In the genomic region with DNA sequence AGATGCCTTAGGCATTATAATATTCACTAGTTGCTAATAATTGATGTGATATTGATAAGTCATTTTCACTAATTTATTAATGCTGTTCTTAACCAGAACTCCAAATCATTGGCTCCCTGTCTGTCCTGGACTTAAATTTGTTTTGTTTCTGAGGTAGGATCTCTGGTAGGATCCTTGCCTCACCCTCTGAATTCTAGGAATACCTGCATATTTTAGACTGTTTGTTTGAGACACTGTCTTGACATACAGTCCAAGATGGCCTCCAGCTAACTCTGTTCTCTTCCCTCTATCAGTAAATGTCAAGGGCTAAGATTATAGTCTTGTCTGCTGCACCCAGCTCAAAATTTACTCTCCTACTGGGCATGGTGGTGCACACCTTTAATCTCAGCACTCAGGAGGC, we compare ENCODE assay signal across 16 mouse cellular contexts. TPM values are rescaled to one million over a fixed set of nuclear protein-coding genes. Genes with fewer than 3 reads are reported as not detected.
A peak's percentile ranks its signal among the peaks of the same experiment; 100 is the strongest.
DNase-seq lines count a peak whose midpoint lies in the region; ATAC-seq and TF ChIP-seq lines count a peak whose summit lies in the region.
"Had no signal": no experiment of that assay in that cellular context is flagged by ENCODE, and none has a peak within 500 bp of the region (broad histone marks: within the 10 kb centered on the region; RNA-seq: fewer than 3 reads in every experiment).

No protein-coding gene starts in this region.

- no peak for DNase-seq in forebrain, postnatal 0 days
- no peak for DNase-seq in midbrain, embryonic 11.5 days (ENCODE audit: low spot score, missing footprints)
- no peak for DNase-seq in thymus, postnatal 4 days
- DNase-seq in kidney, adult 11 months, result no peak
- DNase-seq: adrenal gland, adult 2 months; cerebellum, postnatal 25 days; gastrocnemius, postnatal 25 days; kidney, adult 8-10 months; thymus, postnatal 14 days had no signal

- TF ChIP-seq CTCF in forebrain, postnatal 0 days (IDR thresholded peaks at IDR 0.05; ENCODE audit: low read depth), result no peak

- H3K4me2 ChIP-seq in forebrain, postnatal 0 days (ENCODE audit: low read depth), result peak overlapping the region; percentile 60; the same call in 1 of the 2 replicates
- no peak overlapping the region for H3K4me2 ChIP-seq in forebrain, embryonic 16.5 days (ENCODE audit: low read length)
- peak overlapping the region; percentile 64 for H3K4me2 ChIP-seq in midbrain, embryonic 12.5 days (replicated peaks)
- no peak overlapping the region for H3K4me2 ChIP-seq in midbrain, embryonic 11.5 days
- H3K4me2 ChIP-seq in liver, embryonic 12.5 days, result peak overlapping the region; percentile 83
- peak overlapping the region; percentile 60; the same call in 1 of the 2 replicates for H3K4me2 ChIP-seq in neural tube, embryonic 14.5 days (ENCODE audit: low read depth, low read length)

- no peaks in the 10 kb centered on the region for H3K27me3 ChIP-seq in forebrain, postnatal 0 days (ENCODE audit: insufficient read depth, low read length)
- no peaks in the 10 kb centered on the region for H3K27me3 ChIP-seq in forebrain, embryonic 16.5 days (replicated peaks; ENCODE audit: control insufficient read depth, insufficient read depth, low read length)
- H3K27me3 ChIP-seq in midbrain, embryonic 12.5 days, result no peaks in the 10 kb centered on the region
- H3K27me3 ChIP-seq in midbrain, embryonic 11.5 days (ENCODE audit: control insufficient read depth, insufficient read depth, low read length), result no peaks in the 10 kb centered on the region
- no peaks in the 10 kb centered on the region for H3K27me3 ChIP-seq in liver, embryonic 12.5 days (replicated peaks)
- no peaks in the 10 kb centered on the region; the same call in 1 of the 2 replicates for H3K27me3 ChIP-seq in neural tube, embryonic 14.5 days (ENCODE audit: control insufficient read depth, insufficient read depth, low read length)

- ATAC-seq in forebrain, postnatal 0 days, result no peak
- ATAC-seq in forebrain, embryonic 16.5 days, result no peak
- no peak for ATAC-seq in midbrain, embryonic 12.5 days (ENCODE audit: low FRiP score, low read depth)
- no peak for ATAC-seq in midbrain, embryonic 11.5 days (ENCODE audit: low FRiP score)
- ATAC-seq in liver, embryonic 12.5 days, result no peak
- ATAC-seq in neural tube, embryonic 14.5 days (ENCODE audit: low read depth), result no peak
- ATAC-seq: lung, postnatal 0 days had no signal

- no peaks in the 10 kb centered on the region for H3K9me3 ChIP-seq in forebrain, postnatal 0 days (ENCODE audit: low read length)
- no peaks in the 10 kb centered on the region for H3K9me3 ChIP-seq in forebrain, embryonic 16.5 days (ENCODE audit: control insufficient read depth, low read length)
- no peaks in the 10 kb centered on the region for H3K9me3 ChIP-seq in midbrain, embryonic 12.5 days
- no peaks in the 10 kb centered on the region for H3K9me3 ChIP-seq in midbrain, embryonic 11.5 days (ENCODE audit: control insufficient read depth, low read length)
- H3K9me3 ChIP-seq in liver, embryonic 12.5 days (replicated peaks), result no peaks in the 10 kb centered on the region
- H3K9me3 ChIP-seq in neural tube, embryonic 14.5 days (ENCODE audit: control insufficient read depth, low read length), result no peaks in the 10 kb centered on the region

- no peak overlapping the region for H3K27ac ChIP-seq in forebrain, postnatal 0 days (ENCODE audit: low read depth, low read length)
- H3K27ac ChIP-seq in forebrain, embryonic 16.5 days (ENCODE audit: low read length), result no peak overlapping the region
- no peak overlapping the region for H3K27ac ChIP-seq in midbrain, embryonic 12.5 days (replicated peaks)
- H3K27ac ChIP-seq in midbrain, embryonic 11.5 days (ENCODE audit: low read depth, low read length), result no peak overlapping the region
- 0 out of 2 replicates have a peak overlapping the region, but pooled peaks have one; percentile 40 for H3K27ac ChIP-seq in liver, embryonic 12.5 days
- no peak overlapping the region for H3K27ac ChIP-seq in neural tube, embryonic 14.5 days (ENCODE audit: low read depth, low read length)

- H3K9ac ChIP-seq in forebrain, postnatal 0 days, result no peak overlapping the region
- H3K9ac ChIP-seq in forebrain, embryonic 16.5 days (replicated peaks; ENCODE audit: low read depth, low read length), result no peak overlapping the region
- H3K9ac ChIP-seq in midbrain, embryonic 12.5 days (replicated peaks), result no peak overlapping the region
- no peak overlapping the region for H3K9ac ChIP-seq in midbrain, embryonic 11.5 days (ENCODE audit: low read length)
- no peak overlapping the region; the same call in 1 of the 2 replicates for H3K9ac ChIP-seq in liver, embryonic 12.5 days
- no peak overlapping the region for H3K9ac ChIP-seq in neural tube, embryonic 14.5 days (replicated peaks; ENCODE audit: low read depth, low read length)

- no peak overlapping the region for H3K4me3 ChIP-seq in forebrain, postnatal 0 days (ENCODE audit: low read depth, low read length)
- H3K4me3 ChIP-seq in forebrain, embryonic 16.5 days (replicated peaks; ENCODE audit: low read length), result no peak overlapping the region
- no peak overlapping the region for H3K4me3 ChIP-seq in midbrain, embryonic 12.5 days
- no peak overlapping the region for H3K4me3 ChIP-seq in midbrain, embryonic 11.5 days (ENCODE audit: low read depth, low read length)
- H3K4me3 ChIP-seq in liver, embryonic 12.5 days, result peak overlapping the region; percentile 97
- no peak overlapping the region for H3K4me3 ChIP-seq in neural tube, embryonic 14.5 days (ENCODE audit: low read depth, low read length)

- peaks cover 12% of the 10 kb centered on the region for H3K4me1 ChIP-seq in forebrain, postnatal 0 days (ENCODE audit: insufficient read depth)
- peaks cover 35% of the 10 kb centered on the region for H3K4me1 ChIP-seq in forebrain, embryonic 16.5 days (replicated peaks; ENCODE audit: control insufficient read depth, insufficient read depth, low read length)
- H3K4me1 ChIP-seq in midbrain, embryonic 12.5 days, result peaks cover 31% of the 10 kb centered on the region
- H3K4me1 ChIP-seq in midbrain, embryonic 11.5 days (ENCODE audit: control insufficient read depth, insufficient read depth, low read length), result peaks cover 15% of the 10 kb centered on the region
- peaks cover 57% of the 10 kb centered on the region for H3K4me1 ChIP-seq in liver, embryonic 12.5 days
- peaks cover 37% of the 10 kb centered on the region for H3K4me1 ChIP-seq in neural tube, embryonic 14.5 days (ENCODE audit: control insufficient read depth, insufficient read depth, low read length)

- no peaks in the 10 kb centered on the region; the same call in 1 of the 2 replicates for H3K36me3 ChIP-seq in forebrain, postnatal 0 days (ENCODE audit: insufficient read depth)
- no peaks in the 10 kb centered on the region for H3K36me3 ChIP-seq in forebrain, embryonic 16.5 days (ENCODE audit: control insufficient read depth, insufficient read depth)
- peaks cover 1% of the 10 kb centered on the region; the same call in 1 of the 2 replicates for H3K36me3 ChIP-seq in midbrain, embryonic 12.5 days
- no peaks in the 10 kb centered on the region for H3K36me3 ChIP-seq in midbrain, embryonic 11.5 days (ENCODE audit: control insufficient read depth, insufficient read depth, low read length)
- H3K36me3 ChIP-seq in liver, embryonic 12.5 days, result peaks cover 17% of the 10 kb centered on the region
- no peaks in the 10 kb centered on the region for H3K36me3 ChIP-seq in neural tube, embryonic 14.5 days (ENCODE audit: control insufficient read depth, insufficient read depth, low read length)

RNA-seq across cellular contexts. Expression of a gene that starts 1.8 kb away (rescaled TPM):
- total RNA-seq in forebrain, postnatal 0 days (2014; rRNA removed), result 13.4 and 22.3 TPM in 2 replicates
- polyA plus RNA-seq in forebrain, postnatal 0 days (2015; fragmentation: Nextera tagmentation; extraction: Ambion mirVana), result 26.5 and 35.4 TPM in 2 replicates
- 21.1 TPM in 2 replicates for polyA plus RNA-seq in forebrain, embryonic 16.5 days (2015; fragmentation: Nextera tagmentation; extraction: Ambion mirVana)
- polyA plus RNA-seq in midbrain, embryonic 12.5 days (2016; fragmentation: Nextera tagmentation; extraction: Ambion mirVana), result 28.3 and 37.2 TPM in 2 replicates
- 22.8 and 25.2 TPM in 2 replicates for polyA plus RNA-seq in midbrain, embryonic 11.5 days (2014; fragmentation: Nextera tagmentation; extraction: Ambion mirVana)
- 11.8 and 13.8 TPM in 2 replicates for polyA plus RNA-seq in liver, embryonic 12.5 days (2016; fragmentation: Nextera tagmentation; extraction: Ambion mirVana)
- polyA plus RNA-seq in neural tube, embryonic 14.5 days (2014; fragmentation: Nextera tagmentation; extraction: Ambion mirVana), result 22.7 and 56.4 TPM in 2 replicates

RNA-seq across cellular contexts. Expression of a gene that starts 2.5 kb away (rescaled TPM):
- 126 and 134 TPM in 2 replicates for total RNA-seq in forebrain, postnatal 0 days (2014; rRNA removed)
- polyA plus RNA-seq in forebrain, postnatal 0 days (2015; fragmentation: Nextera tagmentation; extraction: Ambion mirVana), result 361 and 363 TPM in 2 replicates
- polyA plus RNA-seq in forebrain, embryonic 16.5 days (2015; fragmentation: Nextera tagmentation; extraction: Ambion mirVana), result 375 and 431 TPM in 2 replicates
- polyA plus RNA-seq in midbrain, embryonic 12.5 days (2016; fragmentation: Nextera tagmentation; extraction: Ambion mirVana), result 327 and 347 TPM in 2 replicates
- polyA plus RNA-seq in midbrain, embryonic 11.5 days (2014; fragmentation: Nextera tagmentation; extraction: Ambion mirVana), result 344 and 384 TPM in 2 replicates
- polyA plus RNA-seq in liver, embryonic 12.5 days (2016; fragmentation: Nextera tagmentation; extraction: Ambion mirVana), result 159 and 165 TPM in 2 replicates
- polyA plus RNA-seq in neural tube, embryonic 14.5 days (2014; fragmentation: Nextera tagmentation; extraction: Ambion mirVana), result 399 and 419 TPM in 2 replicates

RNA-seq across cellular contexts. Expression of a gene that starts 28.2 kb away (rescaled TPM):
- total RNA-seq in forebrain, postnatal 0 days (2014; rRNA removed), result 0.69 TPM in 1 of 2 replicates, not detected in the other
- polyA plus RNA-seq in forebrain, postnatal 0 days (2015; fragmentation: Nextera tagmentation; extraction: Ambion mirVana), result not detected in 2 replicates
- polyA plus RNA-seq in forebrain, embryonic 16.5 days (2015; fragmentation: Nextera tagmentation; extraction: Ambion mirVana), result not detected in 2 replicates
- polyA plus RNA-seq in midbrain, embryonic 12.5 days (2016; fragmentation: Nextera tagmentation; extraction: Ambion mirVana), result not detected in 2 replicates
- polyA plus RNA-seq in midbrain, embryonic 11.5 days (2014; fragmentation: Nextera tagmentation; extraction: Ambion mirVana), result not detected in 2 replicates
- not detected in 2 replicates for polyA plus RNA-seq in liver, embryonic 12.5 days (2016; fragmentation: Nextera tagmentation; extraction: Ambion mirVana)
- not detected in 2 replicates for polyA plus RNA-seq in neural tube, embryonic 14.5 days (2014; fragmentation: Nextera tagmentation; extraction: Ambion mirVana)
- total RNA-seq: adrenal gland, adult 2 months; gastrocnemius, postnatal 25 days; left cerebral cortex, postnatal 25 days had no signal
- polyA plus RNA-seq: heart, postnatal 0 days had no signal

Comparison
In these comparisons a context has a peak if more than half of its experiments do, and no peak if none do; other contexts are left out.
1. H3K4me2 ChIP-seq: peak in forebrain, postnatal 0 days (single experiment), midbrain, embryonic 12.5 days (single experiment), liver, embryonic 12.5 days (single experiment) and neural tube, embryonic 14.5 days (single experiment); none in forebrain, embryonic 16.5 days (single experiment) and midbrain, embryonic 11.5 days (single experiment).